Mouse (Mus musculus) right cerebral cortex, adult 2 months (tissue): ENCODE measurements at regions not wholly inside any gene's neighbourhood (a gene's known extent, or its start where the extent isn't known, plus 50 kb on each side); places are given as distances from the start of the nearest gene placed in this dataset.

Experiments used
- DNase-seq, 2 experiments: peaks; one replicate each; pipeline ENCODE4 v3.0.0; 2021 to 2022; ENCODE audit warnings: low spot score in 2 of 2

DNA sequence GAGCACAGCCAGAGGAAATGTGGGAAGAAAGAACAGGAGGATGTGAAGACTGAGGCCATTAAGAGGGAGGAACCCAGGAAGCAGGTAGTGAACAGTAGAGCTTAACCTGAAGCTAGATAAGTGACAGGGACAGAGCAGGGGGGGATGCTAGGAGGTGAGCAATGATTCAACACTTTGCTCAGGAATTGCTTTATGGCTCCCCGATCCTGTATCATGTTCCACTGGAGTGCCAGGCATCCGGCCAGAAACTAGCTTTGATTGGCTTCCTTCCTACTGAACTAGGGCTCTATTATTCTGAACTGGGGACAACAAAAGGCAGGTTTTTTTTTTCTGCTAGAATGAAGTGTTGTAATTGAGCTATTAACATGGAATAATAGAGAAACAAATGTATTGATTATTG is 493.1 kb upstream of the Fat3 start:
- DNase-seq: no peak

GRCm38 (mm10) chr9:16988114-16988513 is 487.0 kb upstream of the Fat3 start:
- DNase-seq: peak; percentile 2 to 7

DNA sequence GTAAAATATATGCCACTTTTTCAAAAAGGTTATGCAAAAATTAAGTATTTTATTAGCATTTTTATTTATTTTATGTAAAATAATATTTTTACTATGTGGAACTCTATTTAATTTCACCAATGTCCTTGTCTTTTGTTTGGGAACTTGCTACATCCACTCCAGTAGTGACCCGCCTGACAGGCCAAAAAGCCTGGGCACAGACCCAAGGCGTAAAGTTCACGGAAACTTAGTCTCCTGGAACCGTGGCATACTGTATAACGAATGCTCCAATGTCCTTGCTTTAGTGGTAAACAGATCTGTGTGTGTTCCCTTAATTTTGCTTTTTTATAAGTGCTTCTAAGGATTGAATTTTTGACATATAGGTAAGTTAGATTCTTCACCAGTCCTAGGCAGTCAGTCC is 476.2 kb upstream of the Fat3 start:
- DNase-seq: no peak

- DNase-seq: no peak
These were observed 469.3 kb upstream of the Fat3 start for GRCm38 (mm10) chr9:16970373-16970772.

- no peak for DNase-seq
These were observed 432.5 kb upstream of the Fat3 start for GRCm38 (mm10) chr9:16933602-16934001.

- DNase-seq: peak; percentile 2 to 9
These were observed 430.5 kb upstream of the Fat3 start for GRCm38 (mm10) chr9:16931586-16931985.

- DNase-seq: no peak
These were observed 425.4 kb upstream of the Fat3 start for GRCm38 (mm10) chr9:16926315-16926984.

- no peak for DNase-seq
These were observed 424.2 kb upstream of the Fat3 start for GRCm38 (mm10) chr9:16925279-16925678.

- DNase-seq: no peak
These were observed 405.1 kb upstream of the Fat3 start for GRCm38 (mm10) chr9:16906155-16906554.

GRCm38 (mm10) chr9:16899060-16899459 is 398.0 kb upstream of the Fat3 start:
- DNase-seq: no peak

- no peak for DNase-seq
These were observed 351.5 kb upstream of the Fat3 start for GRCm38 (mm10) chr9:16852458-16853026.

- DNase-seq: peak; percentile 7 to 9
These were observed 307.4 kb upstream of the Fat3 start for GRCm38 (mm10) chr9:16808494-16808893.

GRCm38 (mm10) chr9:16772867-16773266 is 271.8 kb upstream of the Fat3 start:
- no peak for DNase-seq

DNA sequence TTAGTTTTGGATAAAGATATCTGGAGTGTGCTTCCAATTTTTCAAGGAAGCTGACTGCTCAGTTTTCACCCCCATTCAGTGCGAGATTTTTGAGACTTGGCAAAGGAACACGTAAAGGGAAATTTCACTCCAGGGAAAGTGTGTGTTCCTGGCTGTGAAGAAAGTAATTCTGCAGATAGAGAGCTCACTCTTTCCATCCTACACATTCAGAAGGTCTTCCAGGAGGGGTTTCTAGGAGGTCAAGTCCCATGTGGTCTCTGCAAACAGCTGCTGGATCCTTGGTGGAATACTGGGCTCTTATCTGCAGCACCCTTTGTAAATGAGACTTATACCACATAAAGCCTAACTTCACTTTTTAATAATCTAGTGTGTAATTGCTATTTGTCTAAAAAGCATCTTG is 226.6 kb upstream of the Fat3 start:
- peak; percentile 1 to 2 for DNase-seq

- no peak for DNase-seq
These were observed 201.3 kb upstream of the Fat3 start for GRCm38 (mm10) chr9:16702431-16702830.

GRCm38 (mm10) chr9:16661527-16661926 is 160.4 kb upstream of the Fat3 start:
- no peak for DNase-seq

- DNase-seq: no peak
These were observed 159.9 kb upstream of the Fat3 start for GRCm38 (mm10) chr9:16660940-16661339.
